Mouse (Mus musculus) liver, embryonic 12.5 days (tissue): ENCODE measurements around the gene Ptpn21. TPM values are rescaled to one million over a fixed set of nuclear protein-coding genes. Genes with fewer than 3 reads are reported as not detected.

ENCODE experiments used
- ATAC-seq: fragments of 200-750 bp; cut with Nextera tagmentation; 2 replicates; pipeline ENCODE4 v1.8.0; 2017; ENCODE audit warnings: moderate number of reproducible peaks, mild to moderate bottlenecking, moderate library complexity
- H3K27ac ChIP-seq: fragments of 300-500 bp; sonication (generic); 2 replicates; pipeline ENCODE4 v1.5.1; 2016; ENCODE audit warnings: mild to moderate bottlenecking
- H3K27me3 ChIP-seq: fragments of 300-500 bp; sonication (generic); replicated peaks from 2 replicates; pipeline ENCODE4 v1.6.1; 2016; ENCODE audit warnings: mild to moderate bottlenecking, moderate library complexity
- H3K36me3 ChIP-seq: fragments of 300-500 bp; sonication (generic); 2 replicates; pipeline ENCODE4 v1.6.1; 2016; ENCODE audit warnings: mild to moderate bottlenecking, moderate library complexity
- H3K4me1 ChIP-seq: fragments of 300-500 bp; sonication (generic); 2 replicates; pipeline ENCODE4 v1.6.1; 2016
- H3K4me2 ChIP-seq: fragments of 300-500 bp; sonication (generic); 2 replicates; pipeline ENCODE4 v1.6.1; 2016; ENCODE audit warnings: mild to moderate bottlenecking, moderate library complexity
- H3K4me3 ChIP-seq: fragments of 300-500 bp; sonication (generic); 2 replicates; pipeline ENCODE4 v1.5.1; 2016; ENCODE audit warnings: mild to moderate bottlenecking, moderate library complexity
- H3K9ac ChIP-seq: fragments of 300-500 bp; sonication (generic); 2 replicates; pipeline ENCODE4 v1.6.1; 2016; ENCODE audit warnings: mild to moderate bottlenecking, moderate library complexity
- H3K9me3 ChIP-seq: fragments of 300-500 bp; sonication (generic); replicated peaks from 2 replicates; pipeline ENCODE4 v1.6.1; 2016; ENCODE audit warnings: mild to moderate bottlenecking, moderate library complexity
- WGBS: fragments of 180-500 bp; shearing (Covaris S2); methylation state at CpG from one replicate; pipeline ENCODE4 v1.1.7; 2016; ENCODE audit not compliant: insufficient replicate concordance; 5-methylcytosine and 5-hydroxymethylcytosine counted together
- polyA plus RNA-seq: library from polyadenylated mRNA; unstranded; fragments of >200 nt; fragmentation: Nextera tagmentation; extraction: Ambion mirVana; gene quantifications from 2 replicates; pipeline ENCODE4 v1.2.1, GENCODE M21; 2016

Gene Ptpn21
- polyA plus RNA-seq, 1 experiment from 2014 or later: 2.4 TPM

DNA sequence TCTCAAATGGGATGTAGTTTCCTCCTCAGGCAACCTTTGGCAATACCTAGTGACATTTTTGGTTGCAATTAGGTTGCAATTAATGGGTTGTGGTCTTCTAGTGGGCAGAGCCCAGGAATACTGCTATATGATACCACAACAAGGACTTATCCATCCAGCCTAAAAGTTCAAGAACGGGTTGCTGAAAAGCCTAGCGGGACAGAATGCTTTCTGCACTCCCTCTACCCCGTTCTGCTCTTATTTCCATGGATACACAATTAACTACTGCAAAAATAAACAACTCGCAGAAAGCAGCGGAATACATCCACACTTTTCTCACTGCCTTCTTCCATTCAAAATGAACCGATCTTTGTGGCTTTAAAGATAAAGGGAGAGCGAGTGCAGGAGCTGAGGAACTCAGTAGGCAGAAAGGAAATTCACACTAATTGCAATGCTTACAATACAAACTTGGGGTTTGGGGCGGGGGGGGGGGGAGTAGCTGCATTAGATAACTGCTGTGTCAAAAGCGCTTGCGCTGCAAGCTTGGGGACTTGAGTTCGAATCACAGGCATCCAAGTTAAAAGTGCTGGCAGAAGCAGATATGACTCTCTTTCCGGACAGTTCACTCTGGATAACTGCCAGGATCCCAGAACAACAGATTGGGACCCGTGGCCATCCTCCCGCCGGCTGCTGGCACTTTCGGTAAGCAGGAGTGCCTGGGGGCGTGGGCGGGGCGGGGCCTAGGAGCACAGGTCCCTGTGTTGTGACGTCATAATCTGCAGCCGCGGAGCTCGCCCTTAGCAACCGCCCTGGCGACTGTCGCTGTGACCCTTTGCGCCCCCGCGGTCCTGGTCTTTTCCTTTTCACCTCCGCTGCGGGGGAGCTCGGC is 109.6 kb downstream of the Ptpn21 start, which contains the start of gene Spata7:
TSS of gene Spata7 (plus strand) at position 766 of the 868 bp plus-strand sequence.
- Histone ChIP-seq H3K36me3 (no peaks in the 10 kb centered on the region), H3K27me3 (no peaks in the 10 kb centered on the region), H3K4me3 (peak within 1 kb of the TSS; percentile 78), H3K4me1 (peaks cover 7% of the 10 kb centered on the region), H3K27ac (no peak within 1 kb of the TSS), H3K4me2 (peak within 1 kb of the TSS; percentile 83), H3K9ac (peak within 1 kb of the TSS; percentile 65), H3K9me3 (no peaks in the 10 kb centered on the region)
- peak; percentile 97 for ATAC-seq
- WGBS: 4% methylated on average over 32 of the region's 32 CpGs

Other genes with a start within 250 kb of the Ptpn21 start
- not detected in 2 replicates for gene Kcnk10, start 159.1 kb downstream of the Ptpn21 start, polyA plus RNA-seq
- gene Spata7, start 109.2 kb downstream of the Ptpn21 start, polyA plus RNA-seq: 4.2 and 4.3 TPM in 2 replicates
- 65.4 and 67.9 TPM in 2 replicates for gene Zc3h14, start 9.6 kb upstream of the Ptpn21 start, polyA plus RNA-seq
- 1.0 and 1.1 TPM in 2 replicates for gene Eml5, start 164.1 kb upstream of the Ptpn21 start, polyA plus RNA-seq
- gene Ttc8, start 183.2 kb upstream of the Ptpn21 start, polyA plus RNA-seq: 4.6 TPM in 2 replicates